Mouse (Mus musculus): Measurements from ENCODE around the gene Tdrkh. TPM values are rescaled to one million over a fixed set of nuclear protein-coding genes. Genes with fewer than 3 reads are reported as not detected.

The Tdrkh gene
- polyA plus RNA-seq, 1 experiment from 2014 or later: 8.5 TPM

DNA sequence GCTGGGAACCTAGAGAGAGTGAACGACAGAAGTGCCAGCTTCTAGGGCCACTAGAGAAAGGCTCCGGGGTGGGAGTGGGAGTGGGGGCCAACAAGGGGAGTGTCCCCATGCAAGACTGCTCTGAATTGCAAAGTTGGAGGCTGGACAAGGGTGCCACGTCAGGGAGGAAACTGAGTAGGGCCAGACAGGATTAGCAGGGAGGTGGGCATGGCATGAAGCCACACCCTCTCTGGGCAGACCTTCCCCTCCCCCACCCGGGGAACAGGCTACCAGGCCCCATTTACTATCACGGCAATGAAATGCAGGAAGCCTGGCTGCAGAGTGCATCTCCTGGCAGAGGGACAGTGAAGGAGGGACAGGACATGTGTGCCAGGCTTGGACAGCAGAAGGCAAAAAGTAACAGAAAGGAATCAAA, 39.5 kb upstream of the Tdrkh start:
- peaks cover 39% of the 10 kb centered on the region for H3K4me1 ChIP-seq (replicated peaks)
- H3K4me2 ChIP-seq: peak overlapping the region; percentile 63
- no peak overlapping the region for H3K27ac ChIP-seq (ENCODE audit: poor library complexity, severe bottlenecking)
- WGBS: 2% methylated on average over 5 of the region's 5 CpGs
- H3K4me3 ChIP-seq: peak overlapping the region; percentile 25
- ATAC-seq (ENCODE audit: insufficient number of reproducible peaks, low FRiP score): peak; percentile 37; the same call in 1 of the 2 replicates
- H3K9me3 ChIP-seq (replicated peaks): no peaks in the 10 kb centered on the region
- no peak overlapping the region for H3K9ac ChIP-seq
- peaks cover 43% of the 10 kb centered on the region for H3K27me3 ChIP-seq (replicated peaks)
- no peaks in the 10 kb centered on the region for H3K36me3 ChIP-seq

DNA sequence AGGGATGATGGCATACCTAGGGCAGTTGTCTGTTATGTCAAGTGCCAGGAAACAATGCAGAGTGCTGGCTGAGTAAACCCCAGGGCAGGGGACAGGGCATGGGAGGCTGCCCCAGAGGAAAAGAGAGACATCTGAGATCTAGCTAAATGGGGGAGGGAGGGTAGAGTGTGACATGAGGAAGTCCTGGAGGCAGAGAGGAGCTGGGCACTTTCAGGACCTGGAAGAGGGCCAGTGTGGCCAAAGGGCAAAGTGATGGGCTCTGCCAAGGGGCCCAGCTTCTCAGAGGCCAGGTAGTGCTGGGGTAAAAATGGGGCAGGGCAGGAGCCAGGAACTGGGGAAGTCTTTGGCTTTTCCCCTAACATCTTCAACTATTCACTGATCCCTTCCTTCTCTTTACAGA, 38.4 kb upstream of the Tdrkh start:
- Histone ChIP-seq H3K4me2 (no peak overlapping the region), H3K4me3 (no peak overlapping the region)

DNA sequence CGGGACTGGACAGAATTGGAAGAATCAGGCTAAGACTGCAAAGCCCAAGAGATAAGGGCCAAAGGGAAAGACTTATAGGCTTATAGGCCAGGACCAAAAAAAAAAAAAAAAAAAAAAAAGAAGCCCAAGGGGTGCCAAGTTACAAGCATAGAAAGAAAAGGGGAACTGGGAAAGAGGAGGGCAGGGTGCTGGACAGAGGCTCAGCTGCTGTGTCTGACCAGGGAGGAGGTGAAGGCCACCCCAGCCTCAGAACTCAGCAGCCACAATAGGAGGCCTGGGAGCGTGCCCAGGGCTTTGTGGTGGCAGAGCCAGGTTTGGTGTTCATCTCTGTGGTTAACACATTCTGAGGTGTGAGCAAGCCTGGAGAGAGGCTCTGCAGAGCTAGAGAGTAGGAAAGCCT, 37.9 kb upstream of the Tdrkh start:
- WGBS: 72% methylated on average over 2 of the region's 2 CpGs
- ATAC-seq (ENCODE audit: insufficient number of reproducible peaks, low FRiP score): no peak
- Histone ChIP-seq H3K4me2 (no peak overlapping the region), H3K27me3 (replicated peaks) (peaks cover 43% of the 10 kb centered on the region), H3K36me3 (no peaks in the 10 kb centered on the region), H3K9me3 (replicated peaks) (no peaks in the 10 kb centered on the region), H3K27ac (ENCODE audit: poor library complexity, severe bottlenecking) (no peak overlapping the region), H3K4me3 (no peak overlapping the region), H3K9ac (no peak overlapping the region), H3K4me1 (replicated peaks) (peaks cover 45% of the 10 kb centered on the region)

More for the DNA sequence above, 38.4 kb upstream of the Tdrkh start:
- no peaks in the 10 kb centered on the region for H3K9me3 ChIP-seq (replicated peaks)
- H3K9ac ChIP-seq: no peak overlapping the region
- H3K4me1 ChIP-seq (replicated peaks): peaks cover 40% of the 10 kb centered on the region
- H3K36me3 ChIP-seq: no peaks in the 10 kb centered on the region
- ATAC-seq (ENCODE audit: insufficient number of reproducible peaks, low FRiP score): no peak
- H3K27me3 ChIP-seq (replicated peaks): peaks cover 43% of the 10 kb centered on the region
- H3K27ac ChIP-seq (ENCODE audit: poor library complexity, severe bottlenecking): no peak overlapping the region

DNA sequence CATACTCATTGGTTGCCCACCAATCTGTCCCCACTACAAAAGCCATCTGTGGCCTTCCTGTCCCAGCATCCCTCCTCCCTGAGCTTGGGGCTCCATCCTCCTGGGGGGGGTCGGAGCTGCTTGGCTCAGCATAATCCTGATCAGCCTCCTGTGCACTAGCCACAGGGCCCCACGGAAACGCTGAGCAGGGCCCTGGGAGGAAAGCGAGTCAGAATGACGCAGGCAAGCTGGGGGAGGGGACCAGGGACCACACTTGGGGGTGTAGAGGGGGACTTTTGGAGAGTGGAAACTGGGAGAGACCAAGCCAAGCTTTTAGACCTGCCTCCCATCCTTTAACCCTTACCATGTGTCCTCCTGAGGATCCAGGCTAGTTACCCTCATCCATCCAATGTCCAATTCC, 37.2 kb upstream of the Tdrkh start:
- Histone ChIP-seq H3K4me2 (no peak overlapping the region), H3K9ac (no peak overlapping the region), H3K27me3 (replicated peaks) (peaks cover 43% of the 10 kb centered on the region), H3K27ac (ENCODE audit: poor library complexity, severe bottlenecking) (no peak overlapping the region), H3K4me3 (no peak overlapping the region), H3K9me3 (replicated peaks) (no peaks in the 10 kb centered on the region), H3K36me3 (no peaks in the 10 kb centered on the region), H3K4me1 (replicated peaks) (peaks cover 49% of the 10 kb centered on the region)
- ATAC-seq (ENCODE audit: insufficient number of reproducible peaks, low FRiP score): no peak
- WGBS: 37% methylated on average over 5 of the region's 5 CpGs

DNA sequence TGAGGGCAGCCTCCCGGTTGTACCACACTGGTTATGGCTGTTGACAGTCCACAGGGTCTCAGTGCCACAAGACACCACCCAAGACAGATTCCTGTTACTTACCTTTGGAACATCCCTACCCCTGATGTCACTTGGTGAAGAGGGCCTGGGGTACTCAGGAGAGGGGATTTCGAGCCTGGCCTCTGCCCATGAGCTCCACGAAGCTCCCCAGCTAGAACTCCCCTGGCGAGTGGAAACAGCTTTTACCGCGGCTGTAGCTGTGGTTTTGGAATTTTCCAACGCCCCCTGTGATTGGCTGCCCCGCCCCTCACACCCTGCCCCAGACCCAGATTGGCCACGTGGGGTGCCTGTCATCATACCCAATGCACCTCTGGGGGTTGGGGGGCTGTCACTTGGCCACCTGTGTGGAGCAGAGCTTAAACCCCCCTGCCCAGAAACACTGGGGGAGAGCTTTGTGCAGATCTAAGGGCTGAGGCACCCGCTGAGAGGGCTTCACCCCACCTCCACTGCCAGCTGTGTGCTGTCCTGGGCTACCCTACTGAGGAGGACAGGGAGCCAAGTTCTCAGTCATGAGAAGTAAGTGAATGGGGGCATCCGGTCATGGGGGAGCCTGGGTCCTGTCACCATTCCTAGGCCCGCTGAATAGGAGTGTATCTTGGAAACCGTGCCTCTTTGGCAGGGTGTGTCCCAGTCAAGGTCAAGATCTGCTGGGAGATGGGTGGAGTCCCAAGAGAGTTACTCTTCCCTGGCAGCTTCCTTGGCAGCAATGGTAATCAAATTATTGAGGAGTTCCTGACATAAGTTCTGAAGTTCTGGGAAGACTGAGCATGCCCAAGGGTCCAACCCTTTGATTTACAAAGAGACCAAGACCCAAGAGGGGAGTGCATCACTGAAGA, 35.8 kb upstream of the Tdrkh start:
- no peak overlapping the region for H3K4me3 ChIP-seq
- H3K27me3 ChIP-seq (replicated peaks): peaks cover 43% of the 10 kb centered on the region
- no peak overlapping the region for H3K4me2 ChIP-seq
- 12% methylated on average over 13 of the region's 13 CpGs for WGBS
- H3K9ac ChIP-seq: no peak overlapping the region
- H3K27ac ChIP-seq (ENCODE audit: poor library complexity, severe bottlenecking): no peak overlapping the region
- no peak for ATAC-seq (ENCODE audit: insufficient number of reproducible peaks, low FRiP score)
- H3K9me3 ChIP-seq (replicated peaks): no peaks in the 10 kb centered on the region
- H3K4me1 ChIP-seq (replicated peaks): peaks cover 39% of the 10 kb centered on the region
- no peaks in the 10 kb centered on the region for H3K36me3 ChIP-seq

DNA sequence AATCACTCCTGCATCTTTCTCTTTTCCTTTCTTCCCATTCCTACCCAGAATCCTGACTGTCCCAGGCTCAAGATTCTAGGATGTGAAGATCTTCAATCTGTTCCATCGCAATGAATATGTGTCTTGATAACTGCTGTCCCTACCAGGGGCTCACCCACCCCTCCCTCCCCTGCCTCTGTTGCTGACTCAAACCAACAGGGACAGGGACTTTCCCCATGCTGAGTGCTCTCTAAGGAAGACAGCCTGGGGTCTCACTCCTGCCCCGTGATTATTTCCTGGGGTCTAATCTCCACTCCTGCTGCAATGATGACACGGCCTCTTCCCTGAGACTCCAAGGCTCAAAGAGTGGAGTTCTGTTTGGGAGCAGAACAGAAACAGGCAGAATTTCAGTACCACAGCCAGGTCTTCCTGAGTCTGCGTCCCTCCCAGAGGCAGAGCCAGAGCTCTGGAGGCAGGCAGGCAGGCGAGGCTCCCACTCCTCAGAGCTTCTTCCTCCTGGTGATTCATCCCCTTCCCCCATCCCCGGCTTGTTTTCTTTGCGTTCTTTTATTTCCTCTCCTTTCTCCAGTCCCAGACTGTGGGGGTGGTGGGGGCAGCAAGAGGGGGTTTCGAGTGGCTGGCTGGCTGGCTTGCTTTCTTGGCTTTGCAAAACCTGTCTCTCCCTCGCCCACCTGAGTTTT, 33.1 kb upstream of the Tdrkh start:
- H3K4me1 ChIP-seq (replicated peaks): peaks cover 16% of the 10 kb centered on the region
- ATAC-seq (ENCODE audit: insufficient number of reproducible peaks, low FRiP score): no peak; the same call in 1 of the 2 replicates
- WGBS: 18% methylated on average over 9 of the region's 9 CpGs
- H3K4me3 ChIP-seq: no peak overlapping the region
- no peak overlapping the region for H3K27ac ChIP-seq (ENCODE audit: poor library complexity, severe bottlenecking)
- H3K27me3 ChIP-seq (replicated peaks): peaks cover 25% of the 10 kb centered on the region
- no peak overlapping the region for H3K9ac ChIP-seq
- no peaks in the 10 kb centered on the region for H3K9me3 ChIP-seq (replicated peaks)
- no peak overlapping the region for H3K4me2 ChIP-seq
- H3K36me3 ChIP-seq: no peaks in the 10 kb centered on the region

DNA sequence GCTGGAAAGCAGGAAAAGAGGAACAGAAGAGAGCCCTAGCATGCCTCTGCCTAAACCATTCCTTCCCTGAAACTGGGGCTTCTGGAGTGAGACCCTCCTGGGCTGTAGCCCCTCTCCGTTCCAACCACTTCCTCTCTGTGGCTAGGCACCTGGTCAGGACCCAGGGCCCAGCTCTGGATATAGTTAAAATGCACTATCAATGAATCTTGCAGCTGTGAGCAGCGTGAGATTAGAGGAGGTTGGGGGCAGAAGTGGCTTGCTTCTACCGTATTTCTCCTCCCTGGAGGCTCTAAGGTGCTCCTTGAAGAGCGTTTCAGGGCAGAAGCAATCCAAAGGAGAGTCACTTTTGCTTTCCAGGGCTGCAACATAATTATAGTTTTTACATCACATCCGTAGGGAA, 30.8 kb upstream of the Tdrkh start:
- Histone ChIP-seq H3K4me3 (no peak overlapping the region), H3K9me3 (replicated peaks) (no peaks in the 10 kb centered on the region), H3K4me1 (replicated peaks) (peaks cover 11% of the 10 kb centered on the region), H3K36me3 (no peaks in the 10 kb centered on the region), H3K4me2 (no peak overlapping the region), H3K27ac (ENCODE audit: poor library complexity, severe bottlenecking) (no peak overlapping the region), H3K27me3 (replicated peaks) (0 out of 2 replicates have a peak, but pooled peaks cover 11% of the 10 kb centered on the region), H3K9ac (no peak overlapping the region)
- 61% methylated on average over 5 of the region's 5 CpGs for WGBS
- no peak for ATAC-seq (ENCODE audit: insufficient number of reproducible peaks, low FRiP score)

DNA sequence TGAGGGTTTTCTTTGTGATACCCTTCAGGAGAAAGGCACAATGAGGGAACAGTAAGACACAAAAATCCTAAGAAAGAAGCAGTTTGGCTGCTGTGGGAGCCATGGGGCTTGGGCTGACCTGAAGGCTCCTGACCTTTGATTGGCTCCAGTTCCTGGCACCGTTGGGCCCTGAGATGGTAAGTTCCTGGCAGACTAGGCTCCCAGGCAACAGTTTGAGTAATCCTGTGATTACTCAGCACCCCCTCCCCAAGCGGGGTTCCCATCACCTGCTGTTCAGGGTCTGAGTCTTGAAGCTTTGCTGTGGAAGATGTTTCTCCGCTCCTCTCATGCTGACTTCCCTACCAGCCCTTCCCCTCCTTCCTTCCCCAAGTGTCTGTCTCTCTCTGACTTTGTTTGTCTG, 29.6 kb upstream of the Tdrkh start:
- no peak overlapping the region for H3K9ac ChIP-seq
- no peak overlapping the region for H3K27ac ChIP-seq (ENCODE audit: poor library complexity, severe bottlenecking)
- no peak overlapping the region for H3K4me3 ChIP-seq
- ATAC-seq (ENCODE audit: insufficient number of reproducible peaks, low FRiP score): no peak
- 62% methylated on average over 3 of the region's 3 CpGs for WGBS
- peaks cover 10% of the 10 kb centered on the region for H3K4me1 ChIP-seq (replicated peaks)
- H3K27me3 ChIP-seq (replicated peaks): peaks cover 6% of the 10 kb centered on the region
- H3K9me3 ChIP-seq (replicated peaks): no peaks in the 10 kb centered on the region
- H3K4me2 ChIP-seq: no peak overlapping the region
- no peaks in the 10 kb centered on the region for H3K36me3 ChIP-seq

DNA sequence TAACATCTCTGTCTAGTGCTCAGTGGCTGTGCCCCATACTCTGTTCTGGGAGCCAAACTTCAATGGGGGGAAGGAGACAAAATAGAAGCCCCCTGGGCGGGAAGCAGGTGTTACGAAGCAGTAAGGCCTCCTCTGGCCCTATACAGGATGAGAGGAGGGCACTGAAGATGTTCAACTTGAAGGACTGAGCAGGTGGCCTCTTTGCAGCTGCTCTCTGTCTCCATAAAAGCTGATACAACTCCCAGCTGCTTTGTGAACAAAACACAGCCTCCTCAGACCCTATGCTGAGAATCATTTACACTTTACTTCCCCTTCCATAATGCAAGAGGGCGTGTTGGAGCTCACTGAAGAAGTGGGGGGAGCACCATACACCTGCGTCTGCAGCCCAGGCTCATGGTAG, 26.4 kb upstream of the Tdrkh start:
- no peaks in the 10 kb centered on the region for H3K36me3 ChIP-seq
- H3K27me3 ChIP-seq (replicated peaks): peaks cover 9% of the 10 kb centered on the region
- WGBS: 56% methylated on average over 4 of the region's 4 CpGs
- no peaks in the 10 kb centered on the region for H3K9me3 ChIP-seq (replicated peaks)
- no peaks in the 10 kb centered on the region for H3K4me1 ChIP-seq (replicated peaks)
- H3K9ac ChIP-seq: no peak overlapping the region
- no peak for ATAC-seq (ENCODE audit: insufficient number of reproducible peaks, low FRiP score)
- H3K27ac ChIP-seq (ENCODE audit: poor library complexity, severe bottlenecking): no peak overlapping the region
- no peak overlapping the region for H3K4me2 ChIP-seq
- no peak overlapping the region for H3K4me3 ChIP-seq

DNA sequence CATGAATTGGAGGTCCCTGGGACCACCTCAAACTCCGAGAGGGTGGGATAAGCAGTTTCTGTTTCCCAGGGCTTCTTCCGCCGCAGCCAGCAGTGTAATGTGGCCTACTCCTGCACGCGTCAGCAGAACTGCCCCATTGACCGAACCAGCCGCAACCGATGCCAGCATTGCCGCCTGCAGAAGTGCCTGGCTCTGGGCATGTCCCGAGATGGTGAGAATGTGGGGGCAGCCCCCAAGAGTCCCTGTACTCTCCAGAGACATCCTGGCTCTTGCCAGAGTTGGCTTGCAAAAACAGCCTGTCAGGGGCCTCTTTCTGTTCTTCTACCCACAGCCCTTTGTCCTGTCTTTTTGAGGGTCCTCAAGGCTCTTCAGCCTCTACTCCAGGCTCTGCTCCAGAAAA, 25.7 kb upstream of the Tdrkh start:
- no peak overlapping the region for H3K9ac ChIP-seq
- H3K4me3 ChIP-seq: no peak overlapping the region
- no peak overlapping the region for H3K27ac ChIP-seq (ENCODE audit: poor library complexity, severe bottlenecking)
- ATAC-seq (ENCODE audit: insufficient number of reproducible peaks, low FRiP score): no peak
- H3K36me3 ChIP-seq: no peaks in the 10 kb centered on the region
- no peaks in the 10 kb centered on the region for H3K9me3 ChIP-seq (replicated peaks)
- no peak overlapping the region for H3K4me2 ChIP-seq
- peaks cover 9% of the 10 kb centered on the region for H3K27me3 ChIP-seq (replicated peaks)
- no peaks in the 10 kb centered on the region for H3K4me1 ChIP-seq (replicated peaks)
- WGBS: 86% methylated on average over 10 of the region's 10 CpGs

DNA sequence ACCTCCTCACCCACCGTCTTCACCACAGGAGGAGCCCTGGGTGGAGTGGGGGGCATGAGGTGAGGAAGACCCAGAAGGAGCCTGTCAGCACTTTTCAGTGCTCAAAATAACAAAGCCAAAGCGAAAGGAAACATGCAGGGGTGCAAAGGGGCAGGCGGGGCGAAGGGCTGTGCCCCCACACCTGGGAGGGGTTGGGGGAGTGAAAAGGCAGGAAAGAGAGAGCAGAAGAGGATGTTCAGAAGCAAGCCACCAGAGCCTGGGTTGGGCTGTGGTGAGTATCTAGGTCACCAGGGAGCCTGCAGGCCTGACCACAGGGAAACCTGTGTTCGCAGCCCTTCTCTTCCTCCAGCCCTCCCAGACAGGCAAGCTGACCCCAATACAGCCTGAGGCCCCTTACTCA, 25.0 kb upstream of the Tdrkh start:
- Histone ChIP-seq H3K36me3 (no peaks in the 10 kb centered on the region), H3K4me2 (no peak overlapping the region), H3K27me3 (replicated peaks) (peaks cover 9% of the 10 kb centered on the region), H3K9me3 (replicated peaks) (no peaks in the 10 kb centered on the region), H3K9ac (no peak overlapping the region), H3K4me1 (replicated peaks) (no peaks in the 10 kb centered on the region), H3K4me3 (no peak overlapping the region), H3K27ac (ENCODE audit: poor library complexity, severe bottlenecking) (no peak overlapping the region)
- WGBS: 58% methylated on average over 5 of the region's 5 CpGs
- no peak for ATAC-seq (ENCODE audit: insufficient number of reproducible peaks, low FRiP score)
